17 mouse cellular contexts compared by ENCODE assay signal in the genomic region with DNA sequence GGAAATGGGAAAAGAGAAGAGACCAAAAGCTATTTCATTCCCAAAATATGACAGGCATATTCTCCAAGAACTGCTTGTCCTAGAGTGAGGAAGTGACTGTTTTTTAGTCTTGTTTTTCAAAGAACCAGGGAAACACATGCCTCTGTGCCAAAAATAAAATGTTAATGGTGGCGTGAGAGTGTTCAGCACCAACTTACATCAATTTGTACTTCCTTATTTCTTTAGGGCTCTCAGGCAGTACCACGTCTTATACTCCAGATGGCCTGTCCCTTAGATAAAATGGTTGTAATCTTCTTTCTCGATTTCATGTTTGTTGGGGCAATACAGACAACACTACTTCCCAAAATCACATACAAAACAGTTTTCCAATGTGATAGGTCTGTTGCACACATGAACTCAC. TPM values are rescaled to one million over a fixed set of nuclear protein-coding genes. Genes with fewer than 3 reads are reported as not detected.
"Had no signal": no experiment of that assay in that cellular context is flagged by ENCODE, and none has a peak within 500 bp of the region (broad histone marks: within the 10 kb centered on the region; RNA-seq: fewer than 3 reads in every experiment).

No protein-coding gene starts in this region.

- ATAC-seq: midbrain, embryonic 15.5 days had no signal

- DNase-seq: kidney, adult 8-10 months; kidney, postnatal 10 days; kidney, postnatal 36 days; layer of hippocampus, postnatal 36 days; liver, embryonic 13.5 days; lung, adult 2 months; lung, postnatal 14 days; lung, postnatal 4 days; retina, postnatal 1 day; right cerebral cortex, postnatal 25 days; thymus, postnatal 25 days had no signal

RNA-seq across cellular contexts. Expression of gene Ms4a7, which starts 32.4 kb away (rescaled TPM):
- total RNA-seq: layer of hippocampus, postnatal 10 days; neutrophil, adult 5-6 weeks had no signal

RNA-seq across cellular contexts. Expression of gene Ms4a4c, which starts 36.3 kb away (rescaled TPM):
- total RNA-seq: layer of hippocampus, postnatal 10 days; layer of hippocampus, postnatal 36 days; left cerebral cortex, postnatal 10 days had no signal

RNA-seq across cellular contexts. Expression of gene Ms4a14, which starts 54.1 kb away (rescaled TPM):
- total RNA-seq: layer of hippocampus, postnatal 10 days; layer of hippocampus, postnatal 36 days; left cerebral cortex, adult 2 months; left cerebral cortex, postnatal 10 days; liver, adult 2 months; neutrophil, adult 5-6 weeks had no signal
